ENCODE assay signal across 25 mouse cellular contexts in the genomic region with DNA sequence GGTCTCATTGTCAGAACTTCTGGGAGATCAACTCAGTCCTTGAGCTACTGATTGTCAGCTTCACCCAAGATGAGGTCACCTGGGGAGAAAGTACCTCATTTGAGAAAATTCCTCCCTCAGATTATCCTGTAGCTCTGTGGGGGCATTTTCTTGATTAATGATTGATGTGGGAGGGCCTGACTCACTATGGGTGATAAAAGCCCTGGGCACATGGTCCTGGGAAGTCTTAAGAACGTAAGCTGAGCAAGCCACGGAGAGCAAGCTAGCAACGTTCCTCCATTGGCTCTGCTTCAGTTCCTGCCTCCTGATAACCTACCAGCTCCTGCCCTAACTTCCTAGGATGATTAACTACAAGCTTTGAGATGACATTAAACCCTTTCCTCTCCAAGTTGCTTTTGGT. TPM values are rescaled to one million over a fixed set of nuclear protein-coding genes. Genes with fewer than 3 reads are reported as not detected.
DNase-seq lines count a peak whose midpoint lies in the region; ATAC-seq and TF ChIP-seq lines count a peak whose summit lies in the region.
"Had no signal": no experiment of that assay in that cellular context is flagged by ENCODE, and none has a peak within 500 bp of the region (broad histone marks: within the 10 kb centered on the region; RNA-seq: fewer than 3 reads in every experiment).

No protein-coding gene starts in this region.

- H3K4me2 ChIP-seq in kidney, embryonic 14.5 days (replicated peaks; ENCODE audit: low read depth, low read length): no peak overlapping the region
- H3K4me2 ChIP-seq in midbrain, embryonic 14.5 days (ENCODE audit: low read length): no peak overlapping the region
- H3K4me2 ChIP-seq: embryonic facial prominence, embryonic 15.5 days; hindbrain, embryonic 12.5 days had no signal

- no peaks in the 10 kb centered on the region; the same call in 1 of the 2 replicates for H3K4me1 ChIP-seq in kidney, embryonic 14.5 days (ENCODE audit: control insufficient read depth, insufficient read depth, low read length)
- H3K4me1 ChIP-seq in midbrain, embryonic 14.5 days (ENCODE audit: control insufficient read depth, insufficient read depth, low read length): no peaks in the 10 kb centered on the region
- H3K4me1 ChIP-seq: embryonic facial prominence, embryonic 15.5 days; forebrain, embryonic 10.5 days; heart, embryonic 10.5 days; hindbrain, embryonic 12.5 days had no signal

- DNase-seq in kidney, adult 11 months: peak; percentile 79
- peak; percentile 80 to 81 for DNase-seq in kidney, adult 8-10 months
- DNase-seq in kidney, postnatal 10 days: peak; percentile 24
- no peak for DNase-seq in left cerebral cortex, adult 2 months (ENCODE audit: extremely low spot score in 1 of 2, low spot score in 2 of 2)
- no peak for DNase-seq in lung, adult 18-20 months
- no peak for DNase-seq in midbrain, embryonic 14.5 days
- DNase-seq: adrenal gland, adult 8-10 months; adrenal gland, postnatal 36 days; cerebellum, adult 11-12 months; cerebellum, postnatal 10 days; embryo, embryonic 11 days; gastrocnemius, adult 2 months; gastrocnemius, postnatal 25 days; heart, postnatal 10 days; heart, postnatal 4 days had no signal

- no peaks in the 10 kb centered on the region for H3K36me3 ChIP-seq in kidney, embryonic 14.5 days (ENCODE audit: control insufficient read depth, insufficient read depth, low read length)
- H3K36me3 ChIP-seq in midbrain, embryonic 14.5 days (ENCODE audit: control insufficient read depth, insufficient read depth, low read length): peaks cover 7% of the 10 kb centered on the region; the same call in 1 of the 2 replicates
- H3K36me3 ChIP-seq: embryonic facial prominence, embryonic 15.5 days; forebrain, embryonic 10.5 days; hindbrain, embryonic 12.5 days had no signal

- intact Hi-C loops in left cerebral cortex, adult 2 months (cut with DNase I): no loop called here

- H3K4me3 ChIP-seq in kidney, embryonic 14.5 days (ENCODE audit: low read length): no peak overlapping the region
- no peak overlapping the region for H3K4me3 ChIP-seq in left cerebral cortex, adult 2 months
- no peak overlapping the region for H3K4me3 ChIP-seq in midbrain, embryonic 14.5 days (replicated peaks; ENCODE audit: low read depth, low read length)
- H3K4me3 ChIP-seq: embryonic facial prominence, embryonic 15.5 days; erythroblast, embryonic 14.5 days; forebrain, embryonic 10.5 days; gastrocnemius, adult 2 months; heart, embryonic 10.5 days; hindbrain, embryonic 12.5 days had no signal

- H3K9me3 ChIP-seq in kidney, embryonic 14.5 days (ENCODE audit: control insufficient read depth, low read length): no peaks in the 10 kb centered on the region
- H3K9me3 ChIP-seq in midbrain, embryonic 14.5 days (ENCODE audit: control insufficient read depth, low read length): no peaks in the 10 kb centered on the region
- H3K9me3 ChIP-seq: embryonic facial prominence, embryonic 15.5 days; forebrain, embryonic 10.5 days; heart, embryonic 10.5 days; hindbrain, embryonic 12.5 days had no signal

- H3K27me3 ChIP-seq in kidney, embryonic 14.5 days (ENCODE audit: control insufficient read depth, insufficient read depth, low read length): no peaks in the 10 kb centered on the region
- H3K27me3 ChIP-seq in midbrain, embryonic 14.5 days (ENCODE audit: control insufficient read depth, insufficient read depth, low read length): no peaks in the 10 kb centered on the region
- H3K27me3 ChIP-seq: embryonic facial prominence, embryonic 15.5 days; hindbrain, embryonic 12.5 days had no signal

- no peak overlapping the region for H3K27ac ChIP-seq in kidney, embryonic 14.5 days (ENCODE audit: low read depth, low read length)
- H3K27ac ChIP-seq in left cerebral cortex, adult 2 months: no peak overlapping the region
- no peak overlapping the region for H3K27ac ChIP-seq in midbrain, embryonic 14.5 days (replicated peaks; ENCODE audit: low read depth, low read length)
- H3K27ac ChIP-seq: embryonic facial prominence, embryonic 15.5 days; forebrain, embryonic 10.5 days; heart, embryonic 10.5 days; hindbrain, embryonic 12.5 days had no signal

- no peak for ATAC-seq in kidney, embryonic 14.5 days (ENCODE audit: low FRiP score, low TSS enrichment)
- no peak for ATAC-seq in midbrain, embryonic 14.5 days (ENCODE audit: low FRiP score, low TSS enrichment)
- ATAC-seq: forebrain, embryonic 14.5 days; hindbrain, embryonic 16.5 days had no signal

- 43% methylated on average over 3 of the region's 3 CpGs for WGBS in kidney, embryonic 14.5 days
- 87% methylated on average over 3 of the region's 3 CpGs for WGBS in midbrain, embryonic 14.5 days

- no peak overlapping the region for H3K9ac ChIP-seq in kidney, embryonic 14.5 days (ENCODE audit: low read depth, low read length)
- no peak overlapping the region for H3K9ac ChIP-seq in midbrain, embryonic 14.5 days (replicated peaks; ENCODE audit: low read length)
- H3K9ac ChIP-seq: embryonic facial prominence, embryonic 15.5 days; hindbrain, embryonic 12.5 days had no signal

- no peak for TF ChIP-seq CTCF in left cerebral cortex, adult 2 months (IDR thresholded peaks at IDR 0.05)

RNA-seq across cellular contexts. Expression of gene Irf4, which starts 35.4 kb away (rescaled TPM):
- polyA plus RNA-seq in kidney, embryonic 14.5 days (2014; fragmentation: Nextera tagmentation; extraction: Ambion mirVana): 0.19 and 0.27 TPM in 2 replicates
- under 1 TPM; 0.32 to 0.58 TPM for total RNA-seq in left cerebral cortex, adult 2 months (2021)
- polyA plus RNA-seq in midbrain, embryonic 14.5 days (2014; fragmentation: Nextera tagmentation; extraction: Ambion mirVana): 0.04 and 0.17 TPM in 2 replicates
- polyA plus RNA-seq: C2C12; embryonic facial prominence, embryonic 11.5 days; erythroblast, embryonic 14.5 days; forebrain, embryonic 10.5 days had no signal

RNA-seq across cellular contexts. Expression of gene Dusp22, which starts 53.8 kb away (rescaled TPM):
- polyA plus RNA-seq in kidney, embryonic 14.5 days (2014; fragmentation: Nextera tagmentation; extraction: Ambion mirVana): 16.3 and 22.5 TPM in 2 replicates
- 10 to 100 TPM; 29.7 to 33.1 TPM for total RNA-seq in left cerebral cortex, adult 2 months (2021)
- polyA plus RNA-seq in midbrain, embryonic 14.5 days (2014; fragmentation: Nextera tagmentation; extraction: Ambion mirVana): 23.4 and 27.9 TPM in 2 replicates

Comparison
In these comparisons a context has a peak if more than half of its experiments do, and no peak if none do; other contexts are left out.
1. DNase-seq: peak in kidney, adult 11 months (single experiment), kidney, adult 8-10 months (2 of 2) and kidney, postnatal 10 days (single experiment); none in left cerebral cortex, adult 2 months (0 of 2), lung, adult 18-20 months (0 of 2) and midbrain, embryonic 14.5 days (single experiment).